Mouse (Mus musculus): ENCODE results near the gene Map3k21.

The Map3k21 gene

GRCm38 (mm10) chr8:125914386-125914785 lies 4.1 kb downstream of the Map3k21 start:
- DNase-seq (ENCODE audit: low read depth): no peak

GRCm38 (mm10) chr8:125917013-125917412 lies 6.8 kb downstream of the Map3k21 start:
- DNase-seq (ENCODE audit: low read depth): no peak

GRCm38 (mm10) chr8:125918719-125919118 lies 8.5 kb downstream of the Map3k21 start:
- no peak for DNase-seq (ENCODE audit: low read depth)

- DNase-seq (ENCODE audit: low read depth): no peak
These were observed 9.3 kb downstream of the Map3k21 start for GRCm38 (mm10) chr8:125919560-125919959.

GRCm38 (mm10) chr8:125920281-125920680 lies 10.0 kb downstream of the Map3k21 start:
- no peak for DNase-seq (ENCODE audit: low read depth)

GRCm38 (mm10) chr8:125920761-125921160 lies 10.5 kb downstream of the Map3k21 start:
- no peak for DNase-seq (ENCODE audit: low read depth)

GRCm38 (mm10) chr8:125922333-125922732 lies 12.1 kb downstream of the Map3k21 start:
- DNase-seq (ENCODE audit: low read depth): no peak

- no peak for DNase-seq (ENCODE audit: low read depth)
These were observed 16.4 kb downstream of the Map3k21 start for GRCm38 (mm10) chr8:125926636-125927035.

GRCm38 (mm10) chr8:125930276-125931046 lies 20.2 kb downstream of the Map3k21 start:
- DNase-seq (ENCODE audit: low read depth): no peak

GRCm38 (mm10) chr8:125931822-125932221 lies 21.6 kb downstream of the Map3k21 start:
- DNase-seq (ENCODE audit: low read depth): no peak

- DNase-seq (ENCODE audit: low read depth): peak; percentile 45
These were observed 25.4 kb downstream of the Map3k21 start for GRCm38 (mm10) chr8:125935649-125936048.

- no peak for DNase-seq (ENCODE audit: low read depth)
These were observed 34.3 kb downstream of the Map3k21 start for GRCm38 (mm10) chr8:125944511-125944910.

- no peak for DNase-seq (ENCODE audit: low read depth)
These were observed 38.6 kb downstream of the Map3k21 start for GRCm38 (mm10) chr8:125948696-125949308.

- peak; percentile 92 for DNase-seq (ENCODE audit: low read depth)
These were observed 40.0 kb downstream of the Map3k21 start for GRCm38 (mm10) chr8:125950007-125950940.

- peak; percentile 42 for DNase-seq (ENCODE audit: low read depth)
These were observed 45.4 kb downstream of the Map3k21 start for GRCm38 (mm10) chr8:125955671-125956070.

GRCm38 (mm10) chr8:125956796-125957195 lies 46.5 kb downstream of the Map3k21 start:
- DNase-seq (ENCODE audit: low read depth): no peak

GRCm38 (mm10) chr8:125957226-125957993 lies 47.2 kb downstream of the Map3k21 start:
- DNase-seq (ENCODE audit: low read depth): no peak

- DNase-seq (ENCODE audit: low read depth): no peak
These were observed 47.7 kb downstream of the Map3k21 start for GRCm38 (mm10) chr8:125957994-125958368.

- no peak for DNase-seq (ENCODE audit: low read depth)
These were observed 49.1 kb downstream of the Map3k21 start for GRCm38 (mm10) chr8:125959363-125959771.

GRCm38 (mm10) chr8:125960037-125960436 lies 49.8 kb downstream of the Map3k21 start:
- peak; percentile 9 for DNase-seq (ENCODE audit: low read depth)

- DNase-seq (ENCODE audit: low read depth): no peak
These were observed 51.5 kb downstream of the Map3k21 start for GRCm38 (mm10) chr8:125961790-125962189.

- DNase-seq (ENCODE audit: low read depth): no peak
These were observed 53.6 kb downstream of the Map3k21 start for GRCm38 (mm10) chr8:125963807-125964211.
